Mouse (Mus musculus): ENCODE data around the gene Pde4d. TPM values are rescaled to one million over a fixed set of nuclear protein-coding genes. Genes with fewer than 3 reads are reported as not detected.

Pde4d gene
- total RNA-seq, 2 experiments from 2014 or later, result 36.9 to 46.8 TPM

DNA sequence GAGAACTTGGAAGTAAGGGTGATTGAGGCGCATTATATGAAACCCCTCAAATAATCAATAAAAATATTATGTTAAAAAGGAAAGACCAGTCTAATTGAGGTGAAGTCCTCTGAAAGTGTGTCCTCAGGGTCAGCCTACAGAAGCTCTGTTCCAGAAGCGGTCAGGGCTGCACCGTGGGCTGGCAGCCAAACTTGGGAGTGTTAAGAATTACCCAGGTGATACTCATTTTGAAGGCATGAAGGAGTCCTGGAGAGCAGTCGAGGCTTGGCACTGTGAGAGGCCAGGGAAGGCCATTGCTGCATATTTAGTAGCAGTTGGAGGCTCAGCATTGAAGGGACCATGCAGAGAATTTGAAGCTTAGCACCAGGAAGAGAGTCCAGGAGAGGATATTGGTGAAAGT is 471.4 kb downstream of the Pde4d start:
- DNase-seq, result no peak
- intact Hi-C loops (cut with DNase I), result no loop called here

DNA sequence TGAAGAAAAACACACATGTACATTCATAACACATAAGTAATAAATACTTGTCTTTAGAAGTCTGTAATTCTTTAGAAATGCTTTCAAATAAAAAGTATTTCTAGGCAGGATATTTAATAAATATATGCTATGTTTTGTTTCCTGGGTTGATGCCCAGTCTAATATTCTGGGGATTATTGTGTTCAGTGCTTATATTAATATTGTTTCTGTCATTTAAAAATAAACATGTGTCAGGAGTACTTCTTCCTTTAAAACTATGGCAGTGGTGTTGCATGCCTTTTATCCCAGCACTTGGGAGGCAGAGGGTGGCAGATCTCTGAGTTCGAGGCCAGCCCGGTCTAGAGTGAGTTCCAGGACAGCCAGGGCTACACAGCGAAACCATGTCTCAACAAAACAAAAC is 485.1 kb downstream of the Pde4d start:
- intact Hi-C loops (cut with DNase I), result no loop called here
- no peak for DNase-seq

DNA sequence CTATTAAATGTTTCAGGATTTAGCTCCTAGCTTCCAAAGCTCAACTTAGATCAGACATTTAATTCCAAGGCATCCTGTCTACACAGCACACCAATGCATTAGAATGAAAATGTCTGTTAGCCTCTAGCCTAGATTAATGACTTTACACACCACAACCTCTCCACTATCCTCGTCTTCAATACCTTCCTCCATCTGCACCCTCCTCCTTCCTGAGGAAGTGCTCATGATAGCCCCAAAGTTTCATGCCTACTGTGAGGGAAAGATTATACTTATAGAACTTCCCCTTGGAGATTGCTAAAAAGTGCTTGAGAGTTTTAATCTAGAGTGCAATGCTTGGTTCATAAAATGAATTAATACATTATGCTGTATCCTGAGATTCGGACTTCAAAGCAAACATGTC is 487.5 kb downstream of the Pde4d start:
- intact Hi-C loops (cut with DNase I), result no loop called here
- no peak for DNase-seq

DNA sequence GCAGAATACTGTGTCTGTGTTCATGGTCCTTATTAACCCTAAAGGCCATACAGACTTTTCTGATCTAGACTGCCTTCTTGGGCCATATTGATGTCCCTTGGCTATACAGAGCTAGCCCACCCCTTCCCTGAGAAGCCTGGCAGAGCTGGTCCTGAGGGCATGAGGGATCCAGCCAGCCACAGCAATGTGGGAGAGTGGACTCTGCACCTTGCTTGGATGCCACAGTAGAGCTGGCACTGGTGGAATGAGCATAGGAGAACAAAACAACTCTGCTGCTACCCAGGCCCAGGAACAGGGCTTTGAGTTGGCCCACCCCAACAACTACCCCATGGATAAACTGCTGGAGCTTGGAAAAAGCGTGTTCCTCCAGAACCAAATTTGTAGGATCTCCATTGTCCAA is 503.2 kb downstream of the Pde4d start:
- DNase-seq, result no peak
- intact Hi-C loops (cut with DNase I), result no loop called here

DNA sequence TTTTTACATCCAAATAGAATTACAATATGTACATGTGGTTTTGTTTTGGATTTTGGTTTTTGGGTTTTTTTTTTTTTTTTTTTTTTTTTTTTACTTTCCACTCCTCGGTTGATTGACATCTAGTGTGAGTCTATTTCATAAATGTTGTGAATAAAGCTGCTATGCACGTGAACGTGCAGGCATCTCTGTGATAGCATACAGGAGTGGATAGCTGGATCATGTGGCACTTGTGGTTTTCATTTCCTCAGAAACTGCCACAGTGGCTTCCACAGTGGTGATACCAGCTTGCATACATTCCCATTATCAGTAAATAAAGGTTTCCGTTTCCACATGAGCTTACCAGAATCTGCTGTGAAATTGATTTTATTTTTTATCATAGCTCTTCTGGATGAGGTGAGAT is 506.3 kb downstream of the Pde4d start:
- DNase-seq, result no peak
- intact Hi-C loops (cut with DNase I), result no loop called here

DNA sequence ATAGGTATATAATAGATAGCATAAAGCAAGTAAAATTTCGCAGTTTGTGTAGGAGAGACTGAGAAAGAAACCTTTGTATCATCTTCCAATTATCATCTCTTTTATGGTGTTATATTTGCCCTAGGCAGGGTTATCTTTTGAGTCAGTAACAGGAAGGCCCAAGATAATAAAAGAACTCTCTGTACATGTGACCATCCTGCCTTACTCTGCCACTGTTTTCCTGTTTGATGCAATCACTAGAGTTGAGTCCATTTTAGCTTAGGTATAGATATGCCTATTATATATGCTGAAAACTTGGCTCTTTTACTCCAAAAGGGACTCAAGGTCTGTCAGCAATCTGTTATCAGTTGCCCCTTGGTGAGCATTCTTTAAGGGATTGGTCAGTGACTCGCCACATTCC is 514.3 kb downstream of the Pde4d start:
- intact Hi-C loops (cut with DNase I), result no loop called here
- DNase-seq, result no peak

DNA sequence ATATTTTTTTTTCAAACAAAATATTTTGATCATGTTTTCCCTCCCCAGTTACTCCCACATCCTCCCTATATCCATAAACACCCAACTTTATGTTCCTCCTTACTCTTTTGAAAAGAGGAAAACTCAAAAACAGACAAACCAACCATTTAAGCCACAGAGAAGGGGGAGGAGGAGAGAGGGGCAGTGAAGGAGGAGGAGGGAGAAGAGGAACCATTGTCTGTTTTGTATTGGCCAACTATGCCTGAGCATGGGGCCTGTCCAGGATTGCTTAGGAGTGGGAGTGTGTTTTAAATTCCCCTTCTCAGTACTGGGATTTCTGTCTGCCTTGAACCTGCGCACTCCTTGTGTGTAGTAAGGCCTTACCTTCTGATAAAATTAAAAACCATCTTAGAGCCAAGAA is 531.4 kb downstream of the Pde4d start:
- DNase-seq, result no peak
- intact Hi-C loops (cut with DNase I), result no loop called here

DNA sequence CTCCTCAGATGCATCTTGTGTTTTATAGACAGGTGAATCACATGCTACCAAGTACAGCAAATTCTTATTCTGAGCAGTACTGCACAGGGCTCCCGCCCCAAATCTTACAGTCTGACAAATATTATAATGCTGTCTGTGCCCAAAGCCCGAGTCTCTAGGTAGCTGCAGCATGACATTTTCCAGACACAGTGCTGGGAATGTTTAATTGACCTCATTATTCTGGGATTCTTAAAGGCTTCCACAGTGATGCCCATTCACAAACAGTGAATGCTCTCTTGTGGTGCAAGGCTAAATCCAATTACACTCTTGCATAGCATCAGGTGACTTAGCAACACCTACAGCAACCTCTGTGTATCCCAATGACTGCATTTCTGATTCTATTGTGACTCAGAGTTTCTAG is 549.0 kb downstream of the Pde4d start:
- no peak for DNase-seq
- intact Hi-C loops (cut with DNase I), result no loop called here

DNA sequence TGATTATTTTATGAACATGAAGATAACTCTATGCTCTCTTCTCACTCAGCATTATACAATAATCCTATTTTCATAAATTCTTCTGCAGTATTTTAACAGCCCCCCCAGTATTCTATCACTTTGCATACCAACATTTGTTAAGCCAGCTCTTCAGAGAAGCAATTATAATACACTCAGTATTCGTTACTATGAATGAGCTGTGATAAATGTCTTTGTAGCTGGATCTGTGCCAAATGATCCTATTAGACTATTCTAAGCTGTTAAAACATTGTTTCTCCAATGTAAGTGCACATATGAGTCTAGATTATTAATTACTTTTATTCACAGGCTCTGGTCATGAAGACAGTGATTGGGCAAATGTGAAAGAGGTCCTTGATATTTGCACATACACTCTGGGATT is 575.0 kb downstream of the Pde4d start:
- intact Hi-C loops (cut with DNase I), result no loop called here
- no peak for DNase-seq

DNA sequence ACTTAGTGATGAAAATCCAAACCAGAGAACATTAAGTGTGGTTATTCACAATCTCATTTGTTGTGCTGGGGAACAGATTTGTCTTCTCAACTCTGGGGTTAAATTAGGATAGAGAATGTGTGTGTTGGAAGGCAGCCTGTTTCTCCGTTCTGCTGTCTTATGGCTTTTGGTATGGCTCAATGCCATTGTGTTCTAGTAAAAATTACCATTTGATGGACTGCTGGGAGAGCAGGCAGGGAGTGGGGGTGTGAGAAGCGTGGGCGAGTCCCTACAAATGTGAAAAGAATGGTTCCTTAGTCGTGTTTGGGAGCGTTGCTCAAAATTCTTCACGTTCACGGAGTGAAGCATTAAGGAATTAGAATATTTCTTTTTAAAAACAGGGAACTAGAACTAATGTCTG is 597.4 kb downstream of the Pde4d start:
- peak in 1 of 2 experiments; percentile 15 for DNase-seq
- intact Hi-C loops (cut with DNase I), result no loop called here

DNA sequence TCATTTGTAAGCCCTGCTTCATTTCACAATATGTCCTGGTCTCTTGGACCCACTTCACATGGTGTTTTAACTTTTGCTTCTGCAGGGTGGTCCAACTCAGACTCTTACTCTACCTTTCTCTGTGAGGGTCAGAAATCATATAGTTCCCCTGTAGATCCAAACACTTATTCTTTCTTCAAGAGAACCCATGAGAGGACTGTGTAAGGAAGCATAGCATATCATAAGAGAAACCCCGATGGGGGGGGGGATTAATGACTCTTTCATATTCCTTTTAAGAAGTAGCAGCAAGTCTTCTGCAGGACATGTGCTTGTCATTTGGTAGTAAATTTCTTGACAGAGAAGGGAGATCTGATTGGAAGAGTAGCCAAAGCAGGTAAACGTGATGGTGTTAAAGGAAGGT is 603.1 kb downstream of the Pde4d start:
- intact Hi-C loops (cut with DNase I), result no loop called here
- DNase-seq, result no peak

DNA sequence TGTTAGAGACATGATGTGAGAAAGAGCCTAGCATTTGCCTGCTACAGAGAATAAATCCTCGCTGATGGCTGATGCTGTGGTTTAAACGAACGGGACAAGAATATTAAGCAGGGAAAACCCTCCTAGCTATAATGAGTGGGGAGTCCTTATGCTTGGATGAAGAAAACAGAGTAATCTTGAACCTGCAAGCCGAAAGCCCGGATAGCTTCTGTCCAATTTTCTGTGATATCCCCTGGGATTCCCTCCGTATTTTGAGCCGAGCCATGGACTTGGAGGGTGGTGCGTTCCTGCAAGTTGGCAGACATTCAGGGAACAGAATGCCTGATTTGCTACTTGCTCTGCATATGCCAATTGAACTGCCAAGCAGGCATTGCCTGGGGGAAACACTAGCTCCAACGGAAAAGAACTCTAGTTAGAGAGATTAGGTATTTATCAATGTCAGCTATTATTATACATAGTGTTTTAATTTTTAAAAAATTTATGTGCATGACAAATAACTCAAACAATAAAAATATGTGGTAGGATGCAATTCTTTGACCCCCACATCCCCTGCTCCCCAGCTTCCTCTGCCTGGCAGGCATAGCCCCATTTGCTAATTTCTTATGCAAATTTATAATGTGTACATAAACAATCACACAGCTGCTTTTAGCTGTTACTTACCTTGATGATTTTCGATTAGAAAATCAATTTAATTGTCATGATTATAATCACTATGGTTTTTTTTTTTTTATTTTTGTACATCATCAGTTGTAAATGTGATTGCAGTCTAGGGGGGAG is 603.7 kb downstream of the Pde4d start:
- intact Hi-C loops (cut with DNase I), result no loop called here
- peak in 1 of 2 experiments; percentile 18 for DNase-seq

DNA sequence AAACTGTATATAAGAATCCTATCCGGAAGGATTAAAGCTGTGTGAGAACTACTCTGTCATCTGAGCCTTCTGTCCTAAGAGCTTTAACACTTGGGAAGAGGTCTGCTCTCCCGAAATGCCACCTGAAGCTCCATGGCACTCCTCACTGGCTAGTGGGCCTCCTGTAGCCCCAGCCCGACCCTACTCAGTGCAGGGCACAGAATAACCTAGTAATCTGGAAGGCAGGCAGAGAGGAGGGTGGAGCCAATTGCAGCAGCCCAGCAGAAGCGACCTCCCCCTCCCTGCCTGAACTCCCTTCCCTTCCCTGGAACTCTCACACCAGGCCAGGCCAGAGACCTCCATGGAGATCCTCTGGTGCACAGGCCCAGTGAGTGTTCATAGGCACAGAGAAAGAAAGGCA is 608.3 kb downstream of the Pde4d start:
- intact Hi-C loops (cut with DNase I), result no loop called here
- DNase-seq, result no peak

DNA sequence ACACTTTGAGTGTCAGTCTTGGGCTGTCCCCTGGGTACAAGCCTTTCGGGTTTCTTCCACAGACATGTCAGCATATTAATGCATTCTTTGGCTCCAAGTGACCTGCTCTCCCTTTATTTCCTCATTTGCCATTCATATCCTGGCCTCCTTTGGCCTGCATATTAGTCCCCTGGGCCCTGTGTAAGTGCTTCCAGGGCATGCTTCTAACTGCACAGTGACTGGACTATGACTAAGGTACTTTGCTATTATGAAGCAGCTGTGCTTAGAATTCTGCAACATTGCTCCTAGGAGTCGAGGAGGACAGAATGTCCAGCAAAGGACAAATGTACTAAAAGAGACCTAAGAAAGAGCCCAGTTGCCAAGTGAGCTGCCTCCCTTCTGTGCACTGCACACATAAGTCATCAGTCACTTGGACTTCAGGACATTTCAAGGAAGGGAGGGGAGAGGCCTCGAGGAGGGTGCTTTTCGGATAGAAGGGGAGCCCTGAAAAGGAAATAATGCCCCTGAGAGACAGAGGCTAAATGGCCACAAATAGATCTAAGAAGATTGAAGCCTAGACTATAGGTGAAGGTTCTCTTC is 616.9 kb downstream of the Pde4d start:
- intact Hi-C loops (cut with DNase I), result no loop called here
- DNase-seq, result peak; percentile 26 to 29

DNA sequence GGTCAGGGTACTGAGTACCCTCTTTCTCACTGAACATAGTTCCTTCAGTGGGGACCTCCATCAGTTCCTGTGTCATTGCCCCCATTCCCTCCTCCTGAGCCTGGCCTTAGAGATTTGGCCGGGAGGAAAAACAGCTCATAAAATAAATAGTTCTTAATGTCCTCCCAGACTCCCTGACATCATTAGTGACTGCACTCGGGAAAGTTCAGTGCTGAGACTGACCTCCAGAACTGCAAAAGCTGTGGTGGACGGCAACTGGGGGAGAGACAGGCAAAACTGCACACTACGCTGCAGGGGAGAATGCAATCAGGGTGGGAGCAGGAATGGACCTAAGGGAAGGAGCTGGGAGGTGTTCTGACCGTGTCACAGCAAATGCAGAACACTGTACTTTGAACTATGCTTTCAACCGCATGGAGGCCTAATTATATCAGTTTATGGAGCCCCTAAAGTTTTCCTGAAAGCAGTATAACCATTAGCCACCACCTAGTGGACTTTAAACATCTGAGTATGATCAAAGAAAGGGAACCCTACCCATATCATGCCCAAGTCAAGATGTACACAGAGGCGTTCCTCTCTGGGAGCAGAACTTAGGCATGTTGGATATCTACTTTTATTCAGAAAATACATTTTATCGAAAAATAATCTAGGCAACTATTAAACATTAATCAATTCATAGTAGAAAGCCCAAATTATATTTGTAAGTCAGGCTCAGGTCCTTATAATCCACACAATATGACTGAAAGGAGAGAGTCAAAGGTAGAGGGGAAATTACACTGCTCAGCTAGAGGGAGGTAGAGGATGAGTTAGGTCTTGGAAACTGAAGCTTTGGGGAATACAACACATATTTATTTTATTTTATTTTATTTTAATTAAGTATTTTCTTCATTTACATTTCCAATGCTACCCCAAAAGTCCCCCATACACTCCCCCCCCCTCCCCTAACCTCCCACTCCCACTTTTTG is 618.8 kb downstream of the Pde4d start:
- no peak for DNase-seq
- intact Hi-C loops (cut with DNase I), result no loop called here

DNA sequence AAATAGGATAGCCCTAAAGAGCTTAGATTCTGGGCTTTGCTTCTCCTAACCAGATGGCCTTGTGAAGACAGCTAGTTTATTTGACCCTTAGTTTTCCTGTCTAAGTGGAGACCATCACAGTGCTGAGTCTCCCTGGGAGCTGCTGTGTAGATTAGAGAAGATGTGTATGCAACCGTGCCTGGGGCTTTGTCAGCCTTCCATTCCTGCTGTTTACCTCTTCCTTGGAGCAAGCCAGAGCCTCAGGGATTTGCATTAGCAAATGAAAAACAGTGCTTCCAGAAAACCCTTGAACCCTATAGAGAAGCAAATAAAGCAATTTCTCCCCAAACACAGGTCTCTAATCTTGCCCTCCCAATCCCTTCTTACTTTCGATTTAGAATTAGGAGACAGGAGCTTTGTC is 623.6 kb downstream of the Pde4d start:
- no peak for DNase-seq
- intact Hi-C loops (cut with DNase I), result no loop called here

DNA sequence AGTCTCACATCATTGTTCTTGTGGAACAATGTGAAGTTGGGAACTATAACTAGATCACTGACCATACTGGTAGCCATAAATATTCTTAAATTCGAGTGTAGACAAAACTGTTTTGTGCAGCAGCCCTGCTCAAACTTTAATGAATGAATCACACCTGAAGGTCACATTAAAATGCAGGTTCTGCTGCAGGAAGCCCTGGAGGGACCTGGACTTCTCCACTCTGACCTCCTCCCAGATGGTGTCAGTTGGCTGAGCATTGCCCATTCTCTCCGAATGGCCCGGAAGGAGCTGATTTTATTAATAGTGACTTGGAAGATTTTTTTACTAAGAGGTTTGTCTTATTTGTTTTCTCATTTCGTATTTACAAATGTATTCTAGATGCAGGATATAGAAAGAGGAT is 624.3 kb downstream of the Pde4d start:
- no peak for DNase-seq
- intact Hi-C loops (cut with DNase I), result no loop called here

DNA sequence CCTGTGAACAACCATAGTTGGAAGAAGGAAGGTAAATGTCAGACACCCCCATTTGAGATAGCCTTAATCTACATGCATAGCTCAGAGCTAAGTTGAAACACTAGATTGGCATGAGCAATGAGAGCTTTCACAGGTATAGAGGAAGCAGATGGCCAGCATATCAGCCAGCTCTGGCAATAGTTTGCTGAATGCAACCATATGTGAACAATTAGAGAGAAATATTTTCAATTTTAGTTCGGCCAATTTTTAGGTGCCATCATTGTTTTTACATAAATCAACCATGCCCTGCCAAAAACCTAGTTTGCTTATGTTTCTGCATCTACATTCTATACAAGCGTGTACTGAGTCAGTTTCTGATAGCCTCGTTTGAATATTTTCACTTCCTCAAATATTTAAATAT is 642.9 kb downstream of the Pde4d start:
- intact Hi-C loops (cut with DNase I), result no loop called here
- DNase-seq, result no peak

DNA sequence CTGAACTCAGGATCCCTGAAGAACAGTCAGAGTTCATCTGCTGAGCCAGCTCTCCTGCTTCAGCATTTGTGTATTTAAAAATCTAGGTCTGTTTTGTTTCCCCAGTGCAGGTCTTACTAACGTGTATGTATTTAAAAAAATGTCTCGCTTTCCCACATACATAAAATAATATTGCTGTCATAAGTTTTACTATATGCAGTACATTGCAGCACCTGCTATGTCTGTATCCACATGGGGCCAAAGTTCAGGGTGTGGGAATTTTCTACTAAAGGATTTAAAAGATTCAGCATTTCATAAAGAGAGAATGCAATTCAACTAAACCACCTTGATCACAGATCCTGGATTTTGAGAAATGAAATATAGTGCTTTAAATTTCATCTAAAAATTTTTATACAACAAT is 646.9 kb downstream of the Pde4d start:
- intact Hi-C loops (cut with DNase I), result no loop called here
- no peak for DNase-seq

DNA sequence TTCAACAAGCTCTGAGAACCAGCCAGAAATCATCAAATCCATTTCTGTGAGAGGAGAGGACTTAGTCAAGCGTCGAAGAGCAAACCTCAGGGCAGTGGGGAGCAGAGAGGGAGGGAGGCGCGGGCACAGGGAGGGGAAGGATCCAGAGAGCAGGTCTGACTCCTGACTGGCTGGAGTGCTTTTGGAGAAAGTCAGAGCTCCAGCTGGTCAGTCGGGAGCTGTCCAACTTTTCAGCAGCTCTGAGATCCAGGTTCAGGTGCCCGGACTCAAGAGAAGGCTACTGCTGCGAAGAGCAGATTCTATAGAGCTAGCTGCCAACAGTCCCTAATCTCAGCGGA is 666.2 kb downstream of the Pde4d start:
- intact Hi-C loops (cut with DNase I), result no loop called here
- peak; percentile 48 to 70 for DNase-seq

DNA sequence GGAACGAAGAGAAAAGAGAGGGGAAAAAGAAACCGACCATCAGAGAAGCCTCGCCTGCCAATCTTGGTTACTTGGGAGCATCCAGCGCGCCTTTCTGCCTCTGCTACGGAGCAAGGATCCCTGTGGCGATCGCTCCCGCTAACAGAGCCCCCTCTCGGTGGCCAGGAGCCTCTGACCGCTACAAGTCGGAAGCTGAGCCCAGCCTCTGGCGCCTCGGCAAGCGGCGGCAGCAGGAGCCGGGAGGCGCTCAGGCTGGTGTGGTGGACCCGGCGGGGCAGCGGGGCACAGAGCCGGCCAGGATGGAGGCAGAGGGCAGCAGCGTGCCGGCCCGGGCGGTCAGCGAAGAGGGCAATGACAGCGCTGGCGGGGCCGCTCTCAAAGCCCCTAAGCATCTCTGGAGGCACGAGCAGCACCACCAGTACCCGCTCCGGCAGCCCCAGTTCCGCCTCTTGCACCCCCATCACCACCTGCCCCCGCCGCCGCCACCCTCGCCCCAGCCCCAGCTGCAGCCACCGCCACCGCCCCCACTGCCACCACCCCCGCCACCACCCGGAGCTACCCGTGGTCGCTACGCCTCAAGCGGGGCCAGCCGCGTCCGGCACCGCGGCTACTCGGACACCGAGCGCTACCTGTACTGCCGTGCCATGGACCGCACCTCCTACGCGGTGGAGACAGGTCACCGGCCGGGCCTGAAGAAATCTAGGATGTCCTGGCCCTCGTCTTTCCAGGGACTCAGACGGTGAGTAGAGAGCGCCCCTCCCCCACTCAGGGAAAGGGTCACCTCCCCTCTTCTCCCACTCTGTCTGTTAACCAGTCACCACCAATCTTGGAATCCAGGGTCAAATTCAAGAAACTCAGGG is 666.8 kb downstream of the Pde4d start:
- peak in 1 of 2 experiments; percentile 14 for DNase-seq
- intact Hi-C loops (cut with DNase I), result no loop called here

Data from heart, postnatal 14 days (tissue).